Mouse (Mus musculus): Measurements from ENCODE around the gene Iqgap2.

- TF ChIP-seq MAX (IDR thresholded peaks at IDR 0.05): no peak
- TF ChIP-seq CTCF (IDR thresholded peaks at IDR 0.05; ENCODE audit: control insufficient read depth, insufficient read depth, insufficient read length): no peak
- no peak for TF ChIP-seq USF1 (IDR thresholded peaks at IDR 0.05; ENCODE audit: low read depth)
- no peak for TF ChIP-seq MYOD1 (IDR thresholded peaks at IDR 0.05; ENCODE audit: control insufficient read depth, insufficient read length, low read depth)
- no peak for TF ChIP-seq CEBPB (IDR thresholded peaks at IDR 0.05; ENCODE audit: low read depth)
- no peak for TF ChIP-seq FOSL1 (IDR thresholded peaks at IDR 0.05; ENCODE audit: insufficient read depth, low read length, poor library complexity, severe bottlenecking)
- no peak for TF ChIP-seq MYOG (IDR thresholded peaks at IDR 0.05; ENCODE audit: control insufficient read depth, extremely low read depth, insufficient read length)
Observed at GRCm38 (mm10) chr13:95596689-95597088, 295.0 kb downstream of the Iqgap2 start.

Measured in C2C12 (cell line).